Mouse (Mus musculus) liver (tissue): ENCODE data around the gene Dlx2.

ENCODE experiments used
- DNase-seq: peaks from one replicate; pipeline ENCODE4 v3.0.0-alpha.2; 2020; ENCODE audit warnings: mixed read lengths

The Dlx2 gene

DNA sequence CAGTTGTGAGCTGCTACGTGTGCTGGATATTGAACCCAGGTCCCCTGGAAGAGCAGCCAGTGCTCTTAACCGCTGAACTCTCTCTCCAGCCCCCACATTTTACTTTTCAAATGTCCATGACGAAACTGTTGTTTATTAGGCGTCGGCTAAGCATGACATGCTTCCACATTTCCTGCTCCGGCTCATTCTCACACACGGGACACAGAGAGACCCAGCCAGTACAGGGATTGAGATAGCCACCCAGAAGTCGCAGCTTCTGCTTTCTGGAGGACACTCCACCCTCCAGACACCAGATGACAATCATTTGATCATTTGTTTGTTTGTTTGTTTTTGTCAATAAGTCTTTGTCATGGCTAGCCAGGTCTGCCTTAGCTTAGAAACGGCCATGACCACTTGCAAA is 41.7 kb downstream of the Dlx2 start:
- no peak for DNase-seq

GRCm38 (mm10) chr2:71499276-71500230 is 47.0 kb downstream of the Dlx2 start:
- DNase-seq, result no peak

- no peak for DNase-seq
Observed at GRCm38 (mm10) chr2:71497175-71497574, 49.4 kb downstream of the Dlx2 start.

DNA sequence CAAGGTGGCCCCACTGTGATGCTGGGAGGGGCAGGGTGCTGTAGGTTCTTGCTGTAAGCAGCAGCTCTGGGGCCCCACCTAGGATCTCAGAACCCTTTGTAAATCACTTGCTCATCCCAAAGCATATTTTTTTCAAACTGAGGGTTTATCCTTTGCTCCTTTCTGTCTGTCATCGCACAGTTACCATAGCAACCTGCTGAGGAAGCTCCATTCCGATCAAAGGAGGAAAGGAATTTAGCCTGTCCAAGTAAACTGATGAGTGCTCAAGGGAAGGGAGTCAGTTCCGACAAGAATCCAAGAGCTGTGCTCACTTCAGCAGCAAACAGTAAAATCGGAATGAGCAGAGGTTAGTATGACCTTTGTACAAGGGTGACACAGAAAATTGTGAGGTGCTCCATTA is 51.6 kb downstream of the Dlx2 start:
- no peak for DNase-seq

DNA sequence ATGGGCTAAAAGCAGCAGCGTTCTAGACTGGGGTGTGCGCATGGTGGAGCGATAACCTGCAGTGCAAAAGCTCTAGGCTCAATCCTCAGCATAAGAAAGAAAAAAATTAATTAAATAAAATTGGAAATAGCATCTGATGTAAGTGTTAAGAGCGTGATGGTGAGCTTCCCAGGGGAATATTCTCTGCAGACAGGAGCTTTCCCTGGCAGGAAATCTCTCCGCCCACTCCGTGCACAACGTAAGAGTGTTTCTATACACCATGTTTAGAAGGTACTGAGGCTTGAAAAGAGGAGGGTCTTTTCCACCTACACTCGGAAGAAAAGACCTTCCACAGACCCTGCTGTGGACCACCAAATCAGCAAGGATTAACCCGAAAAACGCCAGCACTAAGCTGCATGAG is 52.1 kb downstream of the Dlx2 start:
- no peak for DNase-seq
